Mouse (Mus musculus): ENCODE data around the gene Gm10563. TPM values are rescaled to one million over a fixed set of nuclear protein-coding genes. Genes with fewer than 3 reads are reported as not detected.

Gene Gm10563
- polyA plus RNA-seq, 1 experiment: not detected

DNA sequence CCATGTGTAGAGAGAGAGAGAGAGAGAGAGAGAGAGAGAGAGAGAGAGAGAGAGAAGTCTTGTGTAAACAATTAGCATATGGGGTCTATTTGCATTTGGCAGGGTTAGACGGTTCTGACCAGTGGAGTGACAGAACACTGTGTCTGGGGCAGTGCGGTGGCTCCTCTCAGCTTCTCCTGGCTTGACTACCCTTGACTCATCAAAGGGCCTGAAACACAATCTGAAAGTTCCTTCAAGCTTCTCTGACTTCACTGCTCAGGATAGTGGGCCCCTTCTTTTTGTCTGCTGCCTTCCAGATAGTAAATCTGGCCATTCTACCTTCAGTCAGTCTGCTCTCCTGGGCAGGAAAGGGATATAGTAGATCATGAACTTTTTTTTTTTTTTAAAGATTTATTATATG, 38.4 kb downstream of the Gm10563 start:
- Histone ChIP-seq H3K36me3 (ENCODE audit: control insufficient read depth, insufficient read depth) (peaks cover 21% of the 10 kb centered on the region), H3K27me3 (ENCODE audit: control insufficient read depth, insufficient read depth, insufficient read length) (no peaks in the 10 kb centered on the region), H3K4me3 (no peak overlapping the region), H3K79me2 (ENCODE audit: control insufficient read depth, insufficient read depth) (peaks cover 48% of the 10 kb centered on the region), H3ac (ENCODE audit: control insufficient read depth, insufficient read length) (no peak overlapping the region), H3K4me2 (ENCODE audit: low read depth) (no peak overlapping the region)
- TF ChIP-seq TCF3 (IDR thresholded peaks at IDR 0.05; ENCODE audit: insufficient read length, low read depth): no peak
- no peak for TF ChIP-seq MYOG (IDR thresholded peaks at IDR 0.05; ENCODE audit: control insufficient read depth in 1 of 3, insufficient read depth in 1 of 3, insufficient read length in 2 of 3, low read depth in 2 of 3)
- TF ChIP-seq REST (IDR thresholded peaks at IDR 0.05; ENCODE audit: insufficient read depth, insufficient read length): no peak

- Histone ChIP-seq H3K79me2 (ENCODE audit: control insufficient read depth, insufficient read depth) (peaks cover 48% of the 10 kb centered on the region), H3ac (ENCODE audit: control insufficient read depth, insufficient read length) (no peak overlapping the region), H3K4me2 (ENCODE audit: low read depth) (no peak overlapping the region), H3K27me3 (ENCODE audit: control insufficient read depth, insufficient read depth, insufficient read length) (no peaks in the 10 kb centered on the region), H3K36me3 (ENCODE audit: control insufficient read depth, insufficient read depth) (peaks cover 18% of the 10 kb centered on the region), H3K4me3 (no peak overlapping the region)
- TF ChIP-seq MYOD1 (IDR thresholded peaks at IDR 0.05; ENCODE audit: control insufficient read depth in 1 of 3, insufficient read length in 2 of 3, low read depth in 2 of 3): no peak
- TF ChIP-seq CEBPB (IDR thresholded peaks at IDR 0.05; ENCODE audit: insufficient read depth, poor library complexity, severe bottlenecking): no peak
- no peak for TF ChIP-seq SRF (IDR thresholded peaks at IDR 0.05; ENCODE audit: control insufficient read depth, insufficient read length, low read depth)
- no peak for TF ChIP-seq POLR2AphosphoS2 (IDR thresholded peaks at IDR 0.05; ENCODE audit: insufficient read length, low read depth)
- TF ChIP-seq MAX (IDR thresholded peaks at IDR 0.05; ENCODE audit: low read depth): no peak
- TF ChIP-seq REST (IDR thresholded peaks at IDR 0.05; ENCODE audit: insufficient read depth, insufficient read length): no peak
- no peak for TF ChIP-seq POLR2A (IDR thresholded peaks at IDR 0.05; ENCODE audit: insufficient read length, low read depth)
- TF ChIP-seq TCF12 (IDR thresholded peaks at IDR 0.05; ENCODE audit: insufficient read depth, poor library complexity, severe bottlenecking): no peak
Observed at GRCm38 (mm10) chr4:155605132-155605531, 40.1 kb downstream of the Gm10563 start.

GRCm38 (mm10) chr4:155603801-155604200, 41.4 kb downstream of the Gm10563 start:
- no peaks in the 10 kb centered on the region for H3K27me3 ChIP-seq (ENCODE audit: control insufficient read depth, insufficient read depth, insufficient read length)
- TF ChIP-seq POLR2AphosphoS2 (IDR thresholded peaks at IDR 0.05; ENCODE audit: insufficient read length, low read depth) (no peak), SRF (IDR thresholded peaks at IDR 0.05; ENCODE audit: control insufficient read depth, insufficient read length, low read depth) (no peak), POLR2A (IDR thresholded peaks at IDR 0.05; ENCODE audit: insufficient read length, low read depth) (no peak), MYOG (IDR thresholded peaks at IDR 0.05; ENCODE audit: control insufficient read depth in 1 of 3, insufficient read depth in 1 of 3, insufficient read length in 2 of 3, low read depth in 2 of 3) (no peak), E2F4 (IDR thresholded peaks at IDR 0.05; ENCODE audit: insufficient read depth) (no peak), TCF12 (IDR thresholded peaks at IDR 0.05; ENCODE audit: insufficient read depth, poor library complexity, severe bottlenecking) (no peak), MYOD1 (IDR thresholded peaks at IDR 0.05; ENCODE audit: control insufficient read depth in 1 of 3, insufficient read length in 2 of 3, low read depth in 2 of 3) (no peak), MAX (IDR thresholded peaks at IDR 0.05; ENCODE audit: low read depth) (no peak), REST (IDR thresholded peaks at IDR 0.05; ENCODE audit: insufficient read depth, insufficient read length) (no peak), TCF3 (IDR thresholded peaks at IDR 0.05; ENCODE audit: insufficient read length, low read depth) (no peak), CEBPB (IDR thresholded peaks at IDR 0.05; ENCODE audit: insufficient read depth, poor library complexity, severe bottlenecking) (no peak), USF1 (IDR thresholded peaks at IDR 0.05; ENCODE audit: low read depth) (no peak)
- no peak overlapping the region for H3K4me2 ChIP-seq (ENCODE audit: low read depth)
- peaks cover 48% of the 10 kb centered on the region for H3K79me2 ChIP-seq (ENCODE audit: control insufficient read depth, insufficient read depth)
- no peak overlapping the region for H3K4me3 ChIP-seq
- no peak overlapping the region for H3ac ChIP-seq (ENCODE audit: control insufficient read depth, insufficient read length)
- H3K36me3 ChIP-seq (ENCODE audit: control insufficient read depth, insufficient read depth): peaks cover 12% of the 10 kb centered on the region

DNA sequence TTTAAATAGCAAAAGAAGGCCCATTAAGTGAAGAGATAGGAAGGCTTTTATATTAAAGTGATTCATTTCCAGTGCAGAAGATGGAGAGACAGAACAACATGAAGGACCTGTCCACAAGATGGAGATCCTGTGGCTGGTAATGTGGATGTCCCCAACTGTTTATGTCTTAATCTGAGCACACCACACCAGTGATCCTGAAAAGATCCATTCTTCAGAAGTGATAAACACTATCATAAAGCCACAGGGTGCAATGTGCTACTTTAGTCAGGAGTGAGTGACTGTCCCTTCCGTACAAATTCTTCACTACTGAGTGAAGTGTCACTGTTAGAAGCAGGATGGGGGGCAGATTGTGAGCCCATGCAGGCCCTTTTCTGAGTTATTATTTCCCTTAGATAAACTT, 42.5 kb downstream of the Gm10563 start:
- Histone ChIP-seq H3K4me3 (peak overlapping the region; percentile 67), H3K27me3 (ENCODE audit: control insufficient read depth, insufficient read depth, insufficient read length) (no peaks in the 10 kb centered on the region), H3K4me2 (ENCODE audit: low read depth) (peak overlapping the region; percentile 77), H3K36me3 (ENCODE audit: control insufficient read depth, insufficient read depth) (peaks cover 12% of the 10 kb centered on the region), H3K79me2 (ENCODE audit: control insufficient read depth, insufficient read depth) (peaks cover 47% of the 10 kb centered on the region), H3ac (ENCODE audit: control insufficient read depth, insufficient read length) (no peak overlapping the region)
- TF ChIP-seq MYOD1 (IDR thresholded peaks at IDR 0.05; ENCODE audit: control insufficient read depth in 1 of 3, insufficient read length in 2 of 3, low read depth in 2 of 3) (no peak), CEBPB (IDR thresholded peaks at IDR 0.05; ENCODE audit: insufficient read depth, poor library complexity, severe bottlenecking) (no peak), E2F4 (IDR thresholded peaks at IDR 0.05; ENCODE audit: insufficient read depth) (no peak), POLR2AphosphoS2 (IDR thresholded peaks at IDR 0.05; ENCODE audit: insufficient read length, low read depth) (no peak), USF1 (IDR thresholded peaks at IDR 0.05; ENCODE audit: low read depth) (no peak), TCF3 (IDR thresholded peaks at IDR 0.05; ENCODE audit: insufficient read length, low read depth) (no peak), SRF (IDR thresholded peaks at IDR 0.05; ENCODE audit: control insufficient read depth, insufficient read length, low read depth) (no peak), POLR2A (IDR thresholded peaks at IDR 0.05; ENCODE audit: insufficient read length, low read depth) (no peak), MAX (IDR thresholded peaks at IDR 0.05; ENCODE audit: low read depth) (no peak)

DNA sequence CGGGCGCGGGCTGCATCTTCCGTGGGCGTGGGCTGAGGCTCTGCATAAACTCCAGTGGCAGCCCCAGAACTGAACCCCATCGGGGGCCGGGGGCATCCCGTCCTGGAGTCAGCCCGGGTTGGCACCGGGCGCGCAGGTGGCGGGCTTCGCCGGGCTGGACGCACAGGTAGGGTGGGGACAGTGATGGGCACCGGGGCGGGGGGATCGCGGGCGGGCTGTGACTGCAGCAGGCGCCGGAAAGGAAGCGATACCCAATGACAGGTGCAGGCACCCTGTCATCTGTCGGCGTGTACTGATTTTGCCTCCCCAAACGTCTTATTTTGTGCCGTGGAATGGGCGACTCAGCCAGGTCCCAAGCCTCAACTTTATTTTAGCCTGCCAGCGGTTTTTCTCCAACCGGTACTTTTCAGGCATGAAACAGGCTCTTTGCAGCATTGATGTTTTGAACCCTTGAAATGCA, 43.2 kb downstream of the Gm10563 start:
- peaks cover 43% of the 10 kb centered on the region for H3K79me2 ChIP-seq (ENCODE audit: control insufficient read depth, insufficient read depth)
- peaks cover 12% of the 10 kb centered on the region for H3K36me3 ChIP-seq (ENCODE audit: control insufficient read depth, insufficient read depth)
- H3K4me2 ChIP-seq (ENCODE audit: low read depth): peak overlapping the region; percentile 77
- no peaks in the 10 kb centered on the region for H3K27me3 ChIP-seq (ENCODE audit: control insufficient read depth, insufficient read depth, insufficient read length)
- H3ac ChIP-seq (ENCODE audit: control insufficient read depth, insufficient read length): peak overlapping the region; percentile 88
- H3K4me3 ChIP-seq: peak overlapping the region; percentile 67
- peak in 2 of 3 experiments; percentile 25 to 49 for TF ChIP-seq MYOG (IDR thresholded peaks at IDR 0.05; ENCODE audit: control insufficient read depth in 1 of 3, insufficient read depth in 1 of 3, insufficient read length in 2 of 3, low read depth in 2 of 3)
- TF ChIP-seq MAX (IDR thresholded peaks at IDR 0.05; ENCODE audit: low read depth): no peak
- peak in 2 of 3 experiments; percentile 82 to 87 for TF ChIP-seq MYOD1 (IDR thresholded peaks at IDR 0.05; ENCODE audit: control insufficient read depth in 1 of 3, insufficient read length in 2 of 3, low read depth in 2 of 3)
- no peak for TF ChIP-seq REST (IDR thresholded peaks at IDR 0.05; ENCODE audit: insufficient read depth, insufficient read length)
